Mouse (Mus musculus): ENCODE data around the gene 4932415D10Rik. TPM values are rescaled to one million over a fixed set of nuclear protein-coding genes. Genes with fewer than 3 reads are reported as not detected.

The 4932415D10Rik gene
- not detected in 2 replicates for polyA plus RNA-seq (2015; fragmentation: Nextera tagmentation; extraction: Ambion mirVana)

- no peak within 1 kb of the TSS for H3K27ac ChIP-seq
- WGBS, result 93% methylated on average over 1 of the region's 1 CpGs
- no peaks in the 10 kb centered on the region for H3K9me3 ChIP-seq
- H3K36me3 ChIP-seq, result no peaks in the 10 kb centered on the region
- H3K4me1 ChIP-seq, result no peaks in the 10 kb centered on the region
- H3K4me3 ChIP-seq, result no peak within 1 kb of the TSS
- H3K4me2 ChIP-seq, result no peak within 1 kb of the TSS
- no peaks in the 10 kb centered on the region for H3K27me3 ChIP-seq
- no peak for ATAC-seq (ENCODE audit: borderline replicate concordance, extremely low read depth, low FRiP score, low TSS enrichment)
- H3K9ac ChIP-seq, result no peak within 1 kb of the TSS
Measured at GRCm38 (mm10) chr10:82316482-82316881, at the start of gene 4932415D10Rik. Gene 4932415D10Rik, minus strand, starts transcription at chr10:82316582.

GRCm38 (mm10) chr10:82361911-82362310, 45.5 kb upstream of the 4932415D10Rik start:
- ATAC-seq (ENCODE audit: borderline replicate concordance, extremely low read depth, low FRiP score, low TSS enrichment), result no peak
- Histone ChIP-seq H3K9me3 (no peaks in the 10 kb centered on the region; the same call in 1 of the 2 replicates), H3K4me1 (no peaks in the 10 kb centered on the region), H3K9ac (no peak overlapping the region), H3K27me3 (no peaks in the 10 kb centered on the region), H3K4me2 (no peak overlapping the region), H3K4me3 (no peak overlapping the region), H3K27ac (no peak overlapping the region), H3K36me3 (peaks cover 9% of the 10 kb centered on the region; the same call in 1 of the 2 replicates)
- whole genome bisulfite sequencing, result 85% methylated on average over 9 of the region's 9 CpGs

- Histone ChIP-seq H3K36me3 (no peaks in the 10 kb centered on the region), H3K9me3 (no peaks in the 10 kb centered on the region), H3K27ac (no peak overlapping the region), H3K4me2 (no peak overlapping the region), H3K4me3 (no peak overlapping the region), H3K27me3 (no peaks in the 10 kb centered on the region), H3K9ac (no peak overlapping the region), H3K4me1 (no peaks in the 10 kb centered on the region)
- no peak for ATAC-seq (ENCODE audit: borderline replicate concordance, extremely low read depth, low FRiP score, low TSS enrichment)
- 97% methylated on average over 4 of the region's 4 CpGs for WGBS
Measured at GRCm38 (mm10) chr10:82355401-82355800, 39.0 kb upstream of the 4932415D10Rik start.

GRCm38 (mm10) chr10:82354083-82355010, 38.0 kb upstream of the 4932415D10Rik start, which contains the start of gene Gm4924:
Gene Gm4924, plus strand, starts transcription at chr10:82354255.
- Histone ChIP-seq H3K9ac (peak within 1 kb of the TSS; percentile 67), H3K4me3 (peak within 1 kb of the TSS; percentile 91), H3K4me1 (no peaks in the 10 kb centered on the region), H3K9me3 (no peaks in the 10 kb centered on the region), H3K27ac (peak within 1 kb of the TSS; percentile 90), H3K4me2 (peak within 1 kb of the TSS; percentile 63), H3K36me3 (no peaks in the 10 kb centered on the region), H3K27me3 (no peaks in the 10 kb centered on the region)
- WGBS, result 3% methylated on average over 34 of the region's 34 CpGs
- ATAC-seq (ENCODE audit: borderline replicate concordance, extremely low read depth, low FRiP score, low TSS enrichment), result peak; percentile 99

- 79% methylated on average over 5 of the region's 5 CpGs for WGBS
- Histone ChIP-seq H3K9me3 (no peaks in the 10 kb centered on the region; the same call in 1 of the 2 replicates), H3K4me3 (no peak overlapping the region), H3K9ac (no peak overlapping the region), H3K36me3 (no peaks in the 10 kb centered on the region), H3K27me3 (no peaks in the 10 kb centered on the region), H3K4me1 (no peaks in the 10 kb centered on the region), H3K27ac (no peak overlapping the region), H3K4me2 (no peak overlapping the region)
- ATAC-seq (ENCODE audit: borderline replicate concordance, extremely low read depth, low FRiP score, low TSS enrichment), result no peak
Measured at GRCm38 (mm10) chr10:82329826-82330225, 13.4 kb upstream of the 4932415D10Rik start.

GRCm38 (mm10) chr10:82320134-82320533, 3.8 kb upstream of the 4932415D10Rik start:
- Histone ChIP-seq H3K4me3 (no peak overlapping the region), H3K4me2 (no peak overlapping the region), H3K27ac (no peak overlapping the region), H3K9ac (no peak overlapping the region), H3K36me3 (no peaks in the 10 kb centered on the region), H3K27me3 (no peaks in the 10 kb centered on the region), H3K9me3 (no peaks in the 10 kb centered on the region), H3K4me1 (no peaks in the 10 kb centered on the region)
- 50% methylated on average over 3 of the region's 3 CpGs for WGBS
- ATAC-seq (ENCODE audit: borderline replicate concordance, extremely low read depth, low FRiP score, low TSS enrichment), result no peak

GRCm38 (mm10) chr10:82296440-82296839, 19.9 kb downstream of the 4932415D10Rik start:
- Histone ChIP-seq H3K9ac (no peak overlapping the region), H3K4me2 (no peak overlapping the region), H3K4me3 (no peak overlapping the region), H3K4me1 (no peaks in the 10 kb centered on the region), H3K36me3 (no peaks in the 10 kb centered on the region), H3K27me3 (no peaks in the 10 kb centered on the region), H3K27ac (no peak overlapping the region), H3K9me3 (no peaks in the 10 kb centered on the region)
- no peak for ATAC-seq (ENCODE audit: borderline replicate concordance, extremely low read depth, low FRiP score, low TSS enrichment)
- WGBS, result 38% methylated on average over 2 of the region's 2 CpGs

- Histone ChIP-seq H3K4me3 (no peak overlapping the region), H3K27ac (no peak overlapping the region), H3K4me2 (no peak overlapping the region), H3K36me3 (no peaks in the 10 kb centered on the region), H3K4me1 (no peaks in the 10 kb centered on the region), H3K9me3 (no peaks in the 10 kb centered on the region), H3K27me3 (no peaks in the 10 kb centered on the region), H3K9ac (no peak overlapping the region)
- WGBS, result 82% methylated on average over 2 of the region's 2 CpGs
- no peak for ATAC-seq (ENCODE audit: borderline replicate concordance, extremely low read depth, low FRiP score, low TSS enrichment)
Measured at GRCm38 (mm10) chr10:82257331-82257730, 59.1 kb downstream of the 4932415D10Rik start.

- Histone ChIP-seq H3K4me1 (peaks cover 7% of the 10 kb centered on the region), H3K9ac (no peak overlapping the region), H3K36me3 (no peaks in the 10 kb centered on the region), H3K4me2 (no peak overlapping the region), H3K27me3 (no peaks in the 10 kb centered on the region), H3K4me3 (no peak overlapping the region), H3K27ac (no peak overlapping the region), H3K9me3 (no peaks in the 10 kb centered on the region)
- no peak for ATAC-seq (ENCODE audit: borderline replicate concordance, extremely low read depth, low FRiP score, low TSS enrichment)
Measured at GRCm38 (mm10) chr10:82245021-82245420, 71.4 kb downstream of the 4932415D10Rik start.

GRCm38 (mm10) chr10:82241401-82241788, 75.0 kb downstream of the 4932415D10Rik start:
- peak overlapping the region; percentile 58 for H3K4me2 ChIP-seq
- H3K27ac ChIP-seq, result no peak overlapping the region
- 57% methylated on average over 5 of the region's 5 CpGs for WGBS
- peak overlapping the region; percentile 71 for H3K4me3 ChIP-seq
- H3K9me3 ChIP-seq, result no peaks in the 10 kb centered on the region
- H3K9ac ChIP-seq, result no peak overlapping the region
- peaks cover 5% of the 10 kb centered on the region for H3K36me3 ChIP-seq
- H3K4me1 ChIP-seq, result peaks cover 7% of the 10 kb centered on the region
- no peaks in the 10 kb centered on the region for H3K27me3 ChIP-seq
- ATAC-seq (ENCODE audit: borderline replicate concordance, extremely low read depth, low FRiP score, low TSS enrichment), result 0 out of 2 replicates have a peak, but pooled peaks have one; percentile 8

- H3K4me3 ChIP-seq, result peak within 1 kb of the TSS; percentile 71
- WGBS, result 1% methylated on average over 27 of the region's 27 CpGs
- peak; percentile 100 for ATAC-seq (ENCODE audit: borderline replicate concordance, extremely low read depth, low FRiP score, low TSS enrichment)
Measured at GRCm38 (mm10) chr10:82240742-82241400, 75.5 kb downstream of the 4932415D10Rik start, which contains the start of gene Zfp938. Gene Zfp938, minus strand, starts transcription at chr10:82241280.

More at GRCm38 (mm10) chr10:82240742-82241400, 75.5 kb downstream of the 4932415D10Rik start, which contains the start of gene Zfp938:
- peaks cover 9% of the 10 kb centered on the region for H3K36me3 ChIP-seq
- H3K27me3 ChIP-seq, result no peaks in the 10 kb centered on the region
- H3K27ac ChIP-seq, result peak within 1 kb of the TSS; percentile 80
- peaks cover 7% of the 10 kb centered on the region for H3K4me1 ChIP-seq
- H3K9ac ChIP-seq, result peak within 1 kb of the TSS; percentile 69
- H3K9me3 ChIP-seq, result no peaks in the 10 kb centered on the region
- H3K4me2 ChIP-seq, result peak within 1 kb of the TSS; percentile 58

Measured in lung, embryonic 15.5 days (tissue).